Mouse (Mus musculus) lung, postnatal 0 days (tissue): Measurements from ENCODE around the gene Gm7347.
"Not testable (repeated sequence)": the region's sequence is repeated elsewhere in the genome, so short reads cannot be mapped to it uniquely, and the experiment has no call there.

ENCODE experiments used
- CTCF ChIP-seq: IDR thresholded peaks from 2 replicates; pipeline ENCODE4 v1.5.1; 2016; ENCODE audit warnings: antibody characterized with exemption, mild to moderate bottlenecking
- EP300 ChIP-seq: IDR thresholded peaks from 2 replicates; pipeline ENCODE4 v1.6.1; 2016; ENCODE audit warnings: antibody characterized with exemption, mild to moderate bottlenecking, control low read depth

DNA sequence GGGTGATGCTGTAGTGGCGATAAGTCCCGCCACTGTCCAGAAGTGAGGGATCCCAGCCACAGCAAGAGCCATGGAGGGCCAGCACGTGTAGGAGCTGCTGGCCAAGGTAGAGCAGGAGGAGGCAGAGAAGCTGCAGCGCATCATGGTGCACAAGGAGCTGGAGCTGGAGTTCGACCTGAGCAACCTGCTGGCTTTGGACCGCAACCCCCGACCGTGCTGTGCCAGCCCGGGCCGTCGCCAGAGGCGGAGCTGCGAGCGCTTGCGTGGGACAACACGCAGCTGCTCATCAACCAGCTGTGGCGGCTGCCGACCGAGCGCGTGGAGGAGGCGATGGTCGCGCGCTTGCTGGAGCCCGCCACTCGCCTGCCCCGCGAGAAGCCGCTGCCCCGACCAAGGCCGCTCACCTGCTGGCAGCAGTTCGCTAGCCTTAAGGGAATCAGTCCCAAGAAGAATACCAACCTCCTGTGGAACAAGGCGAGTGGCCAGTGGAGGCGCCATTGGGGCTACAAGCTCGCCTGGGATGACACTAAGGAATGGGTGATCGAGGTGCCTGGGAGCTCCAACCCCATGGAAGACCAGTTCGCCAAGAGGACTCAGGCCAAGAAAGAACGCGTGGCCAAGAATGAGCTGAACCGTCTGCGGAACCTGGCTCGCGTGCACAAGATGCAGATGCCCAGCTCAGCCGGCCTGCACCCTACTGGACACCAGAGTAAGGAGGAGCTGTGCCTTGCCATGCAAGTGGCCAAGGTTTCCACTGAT, 51.3 kb downstream of the Gm7347 start:
- TF ChIP-seq CTCF, EP300: not testable (repeated sequence)
